Mouse (Mus musculus) myocyte (in vitro differentiated cells): ENCODE results near the gene Sdk2.

Source experiments
- CEBPB ChIP-seq: IDR thresholded peaks from 2 replicates; pipeline ENCODE4 v1.6.1; 2011; ENCODE audit warnings: mild to moderate bottlenecking, moderate library complexity; ENCODE audit not compliant: poor library complexity, insufficient read depth, severe bottlenecking
- MAX ChIP-seq: IDR thresholded peaks from one replicate; pipeline ENCODE4 v1.6.1; 2011; ENCODE audit warnings: low read depth, mild to moderate bottlenecking, control low read depth
- MYOD1 ChIP-seq, 3 experiments: IDR thresholded peaks; one replicate each; pipeline ENCODE4 v1.6.1; 2011; ENCODE audit warnings: control low read depth in 2 of 3, low read depth in 2 of 3, mild to moderate bottlenecking in 2 of 3, moderate library complexity in 1 of 3; ENCODE audit not compliant: insufficient read length in 2 of 3, control insufficient read depth in 1 of 3
- MYOG ChIP-seq, 3 experiments: IDR thresholded peaks; one replicate each; pipeline ENCODE4 v1.6.1; 2011; ENCODE audit warnings: control low read depth in 2 of 3, low read depth in 2 of 3, mild to moderate bottlenecking in 2 of 3; ENCODE audit not compliant: insufficient read length in 2 of 3, control insufficient read depth in 1 of 3, insufficient read depth in 1 of 3
- POLR2A ChIP-seq: IDR thresholded peaks from one replicate; pipeline ENCODE4 v1.6.1; 2011; ENCODE audit warnings: low read depth, mild to moderate bottlenecking, control low read depth, moderate library complexity; ENCODE audit not compliant: insufficient read length
- REST ChIP-seq: IDR thresholded peaks from one replicate; pipeline ENCODE4 v1.6.1; 2011; ENCODE audit warnings: mild to moderate bottlenecking, control low read depth, moderate library complexity; ENCODE audit not compliant: insufficient read depth, insufficient read length
- SRF ChIP-seq: IDR thresholded peaks from one replicate; pipeline ENCODE4 v1.6.1; 2011; ENCODE audit warnings: low read depth; ENCODE audit not compliant: control insufficient read depth, insufficient read length
- TCF12 ChIP-seq: IDR thresholded peaks from one replicate; pipeline ENCODE4 v1.6.1; 2011; ENCODE audit warnings: mild to moderate bottlenecking, control low read depth; ENCODE audit not compliant: poor library complexity, insufficient read depth, severe bottlenecking
- USF1 ChIP-seq: IDR thresholded peaks from one replicate; pipeline ENCODE4 v1.6.1; 2011; ENCODE audit warnings: low read depth, mild to moderate bottlenecking, control low read depth, moderate library complexity

DNA sequence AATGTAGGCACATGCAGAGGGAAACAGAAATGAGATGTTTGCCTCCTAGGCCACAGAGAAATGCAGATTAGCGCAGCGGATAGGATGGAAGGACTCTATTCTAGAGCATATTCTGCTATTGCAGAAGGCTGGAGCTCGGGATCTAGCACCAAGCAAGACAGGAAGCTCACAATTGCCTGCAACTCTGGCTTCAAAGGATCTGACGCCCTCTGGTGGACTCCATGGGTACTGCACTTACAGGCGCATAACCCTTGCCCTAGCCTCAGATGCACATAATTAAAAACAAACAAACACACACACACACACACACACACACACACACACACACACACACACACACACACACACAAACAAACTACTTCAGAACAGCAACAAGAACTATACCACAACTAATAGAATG, 203.4 kb downstream of the Sdk2 start:
- TF ChIP-seq POLR2A (no peak), MAX (no peak), TCF12 (no peak), SRF (no peak), MYOG (IDR thresholded peaks at IDR 0.05; ENCODE audit: control insufficient read depth in 1 of 3, insufficient read depth in 1 of 3, insufficient read length in 2 of 3, low read depth in 2 of 3) (no peak), USF1 (no peak), REST (no peak), MYOD1 (IDR thresholded peaks at IDR 0.05; ENCODE audit: control insufficient read depth in 1 of 3, insufficient read length in 2 of 3, low read depth in 2 of 3) (no peak), CEBPB (no peak)
